Comparison of ENCODE assay signal across 8 mouse cellular contexts in genomic region chrX:106105464-106105863, GRCm38 (mm10). TPM values are rescaled to one million over a fixed set of nuclear protein-coding genes. Genes with fewer than 3 reads are reported as not detected.
DNase-seq lines count a peak whose midpoint lies in the region; ATAC-seq and TF ChIP-seq lines count a peak whose summit lies in the region.

No protein-coding gene starts in this region.

- peak in 2 of 3 experiments; percentile 31 to 47; a peak in 3 of 6 replicates for TF ChIP-seq CTCF in MEL (IDR thresholded peaks at IDR 0.05 in 2 of 3, conservative IDR thresholded peaks at IDR 0.05 in 1 of 3; ENCODE audit: control insufficient read depth in 1 of 3, insufficient read depth in 1 of 3, low read depth in 2 of 3, low read length in 3 of 3, poor library complexity in 1 of 3, severe bottlenecking in 1 of 3)
- TF ChIP-seq CTCF in intestine, postnatal 0 days (IDR thresholded peaks at IDR 0.05; ENCODE audit: low read depth) = peak; percentile 78
- peak; percentile 73 for TF ChIP-seq CTCF in stomach, postnatal 0 days (IDR thresholded peaks at IDR 0.05; ENCODE audit: low read depth)

- no peaks in the 10 kb centered on the region for H3K4me1 ChIP-seq in hindbrain, embryonic 14.5 days (replicated peaks; ENCODE audit: control insufficient read depth, insufficient read depth, low read length)
- no peaks in the 10 kb centered on the region for H3K4me1 ChIP-seq in hindbrain, embryonic 10.5 days (replicated peaks)
- no peaks in the 10 kb centered on the region for H3K4me1 ChIP-seq in MEL (ENCODE audit: control insufficient read depth in 1 of 2, insufficient read depth in 2 of 2, low read length in 2 of 2)
- H3K4me1 ChIP-seq in intestine, postnatal 0 days (replicated peaks; ENCODE audit: control insufficient read depth, insufficient read depth, low read length) = no peaks in the 10 kb centered on the region
- H3K4me1 ChIP-seq in stomach, postnatal 0 days (replicated peaks; ENCODE audit: control insufficient read depth, insufficient read depth) = no peaks in the 10 kb centered on the region
- no peaks in the 10 kb centered on the region for H3K4me1 ChIP-seq in forebrain, embryonic 11.5 days (replicated peaks; ENCODE audit: control insufficient read depth, insufficient read depth, low read length)

- no peak overlapping the region for H3K4me2 ChIP-seq in hindbrain, embryonic 14.5 days (replicated peaks)
- no peak overlapping the region for H3K4me2 ChIP-seq in intestine, postnatal 0 days (replicated peaks; ENCODE audit: low read depth)
- H3K4me2 ChIP-seq in stomach, postnatal 0 days (replicated peaks; ENCODE audit: low read depth) = no peak overlapping the region
- H3K4me2 ChIP-seq in forebrain, embryonic 11.5 days (ENCODE audit: low read depth, low read length, severe bottlenecking) = no peak overlapping the region

- H3K9ac ChIP-seq in hindbrain, embryonic 14.5 days = no peak overlapping the region
- no peak overlapping the region for H3K9ac ChIP-seq in MEL (ENCODE audit: control insufficient read depth, low read depth, low read length, poor library complexity, severe bottlenecking)
- no peak overlapping the region for H3K9ac ChIP-seq in intestine, postnatal 0 days (ENCODE audit: low read depth, low read length)
- no peak overlapping the region for H3K9ac ChIP-seq in stomach, postnatal 0 days (ENCODE audit: low read length)
- no peak overlapping the region for H3K9ac ChIP-seq in forebrain, embryonic 11.5 days (ENCODE audit: low read length)

- H3K4me3 ChIP-seq in hindbrain, embryonic 14.5 days (replicated peaks; ENCODE audit: low read length) = no peak overlapping the region
- H3K4me3 ChIP-seq in hindbrain, embryonic 10.5 days = no peak overlapping the region
- H3K4me3 ChIP-seq in MEL (ENCODE audit: control insufficient read depth in 1 of 2, insufficient read depth in 1 of 2, low read depth in 2 of 2, low read length in 2 of 2) = no peak overlapping the region
- no peak overlapping the region for H3K4me3 ChIP-seq in intestine, postnatal 0 days (ENCODE audit: low read depth, low read length)
- H3K4me3 ChIP-seq in stomach, postnatal 0 days (ENCODE audit: low read depth, low read length) = no peak overlapping the region
- H3K4me3 ChIP-seq in forebrain, embryonic 11.5 days (ENCODE audit: low read depth, low read length) = no peak overlapping the region

- H3K27me3 ChIP-seq in hindbrain, embryonic 14.5 days (ENCODE audit: control insufficient read depth, insufficient read depth, low read length) = no peaks in the 10 kb centered on the region
- H3K27me3 ChIP-seq in hindbrain, embryonic 10.5 days (ENCODE audit: insufficient read depth, poor library complexity, severe bottlenecking) = peaks cover 5% of the 10 kb centered on the region
- H3K27me3 ChIP-seq in MEL (ENCODE audit: control insufficient read depth in 1 of 2, insufficient read depth in 2 of 2, low read length in 2 of 2) = no peaks in the 10 kb centered on the region
- H3K27me3 ChIP-seq in intestine, postnatal 0 days (replicated peaks; ENCODE audit: control insufficient read depth, insufficient read depth, low read length) = no peaks in the 10 kb centered on the region
- no peaks in the 10 kb centered on the region for H3K27me3 ChIP-seq in stomach, postnatal 0 days (ENCODE audit: control insufficient read depth, insufficient read depth, low read length)
- no peaks in the 10 kb centered on the region; the same call in 1 of the 2 replicates for H3K27me3 ChIP-seq in forebrain, embryonic 11.5 days (ENCODE audit: control insufficient read depth, insufficient read depth, low read length)

- no peak overlapping the region for H3K27ac ChIP-seq in hindbrain, embryonic 14.5 days
- H3K27ac ChIP-seq in hindbrain, embryonic 10.5 days = no peak overlapping the region
- no peak overlapping the region for H3K27ac ChIP-seq in MEL (ENCODE audit: control insufficient read depth, low read depth, low read length)
- H3K27ac ChIP-seq in intestine, postnatal 0 days (ENCODE audit: low read depth, low read length) = peak overlapping the region; percentile 15; the same call in 1 of the 2 replicates
- H3K27ac ChIP-seq in stomach, postnatal 0 days (replicated peaks) = no peak overlapping the region
- no peak overlapping the region for H3K27ac ChIP-seq in forebrain, embryonic 11.5 days (ENCODE audit: low read depth, low read length)

- H3K36me3 ChIP-seq in hindbrain, embryonic 14.5 days (replicated peaks; ENCODE audit: control insufficient read depth, insufficient read depth) = peaks cover 17% of the 10 kb centered on the region; the same call in 1 of the 2 replicates
- peaks cover 28% of the 10 kb centered on the region for H3K36me3 ChIP-seq in hindbrain, embryonic 10.5 days
- H3K36me3 ChIP-seq in MEL (ENCODE audit: control insufficient read depth in 1 of 2, insufficient read depth in 2 of 2, low read length in 2 of 2) = no peaks in the 10 kb centered on the region
- peaks cover 8% of the 10 kb centered on the region; the same call in 1 of the 2 replicates for H3K36me3 ChIP-seq in intestine, postnatal 0 days (ENCODE audit: control insufficient read depth, insufficient read depth)
- H3K36me3 ChIP-seq in stomach, postnatal 0 days (ENCODE audit: control insufficient read depth, insufficient read depth, low read length) = no peaks in the 10 kb centered on the region
- no peaks in the 10 kb centered on the region for H3K36me3 ChIP-seq in forebrain, embryonic 11.5 days (ENCODE audit: control insufficient read depth, insufficient read depth, low read length)

- no peaks in the 10 kb centered on the region for H3K9me3 ChIP-seq in hindbrain, embryonic 14.5 days (ENCODE audit: control insufficient read depth, low read length)
- H3K9me3 ChIP-seq in hindbrain, embryonic 10.5 days = no peaks in the 10 kb centered on the region
- no peaks in the 10 kb centered on the region for H3K9me3 ChIP-seq in MEL (replicated peaks; ENCODE audit: insufficient read depth, low read length)
- H3K9me3 ChIP-seq in intestine, postnatal 0 days (ENCODE audit: control insufficient read depth) = no peaks in the 10 kb centered on the region
- no peaks in the 10 kb centered on the region for H3K9me3 ChIP-seq in stomach, postnatal 0 days (ENCODE audit: control insufficient read depth, low read length)
- no peaks in the 10 kb centered on the region for H3K9me3 ChIP-seq in forebrain, embryonic 11.5 days (ENCODE audit: control insufficient read depth, low read length)

- peak; percentile 48 for TF ChIP-seq RAD21 in MEL (IDR thresholded peaks at IDR 0.05; ENCODE audit: low read depth, low read length)

- no peaks in the 10 kb centered on the region for H3K79me2 ChIP-seq in MEL (ENCODE audit: control insufficient read depth, insufficient read depth, low read length, poor library complexity)

- WGBS in hindbrain, embryonic 14.5 days = 56% methylated on average over 2 of the region's 2 CpGs
- 81% methylated on average over 2 of the region's 2 CpGs for WGBS in hindbrain, embryonic 10.5 days
- WGBS in intestine, postnatal 0 days = 57% methylated on average over 2 of the region's 2 CpGs
- WGBS in stomach, postnatal 0 days = 47% methylated on average over 2 of the region's 2 CpGs
- 68% methylated on average over 2 of the region's 2 CpGs for WGBS in forebrain, embryonic 11.5 days

- TF ChIP-seq EP300 in MEL (IDR thresholded peaks at IDR 0.05; ENCODE audit: low read depth in 1 of 2, low read length in 2 of 2) = no peak
- TF ChIP-seq EP300 in stomach, postnatal 0 days (optimal IDR thresholded peaks at IDR 0.05) = no peak

- no peak for ATAC-seq in hindbrain, embryonic 14.5 days (ENCODE audit: low FRiP score)
- ATAC-seq in intestine, postnatal 0 days = no peak
- peak; percentile 63; the same call in 1 of the 2 replicates for ATAC-seq in stomach, postnatal 0 days (ENCODE audit: low FRiP score, low TSS enrichment)
- ATAC-seq in forebrain, embryonic 11.5 days (replicated peaks; ENCODE audit: low FRiP score) = no peak

- peak; percentile 36 for DNase-seq in hindbrain, embryonic 14.5 days (ENCODE audit: low spot score)
- no peak for DNase-seq in hindbrain, embryonic 10.5 days (ENCODE audit: low spot score)
- DNase-seq in MEL (ENCODE audit: low read depth, low spot score) = peak; percentile 14
- peak; percentile 7 for DNase-seq in cerebellum, adult 8-10 months
- peak; percentile 45 to 65 for DNase-seq in lung, adult 18-20 months
- DNase-seq in stomach, postnatal 0 days (ENCODE audit: low spot score) = peak; percentile 59
- DNase-seq in forebrain, embryonic 11.5 days (ENCODE audit: low spot score) = no peak

- no peak for TF ChIP-seq POLR2A in MEL (IDR thresholded peaks at IDR 0.05; ENCODE audit: control insufficient read depth in 1 of 2, insufficient read depth in 1 of 2, low read depth in 1 of 2, low read length in 2 of 2, poor library complexity in 1 of 2)

TF ChIP-seq in MEL, 35 proteins besides CTCF, POLR2A, EP300 and RAD21:
- no peak for TF ChIP-seq GATA1 (IDR thresholded peaks at IDR 0.05; ENCODE audit: low read depth, low read length)
- peak; percentile 31; the same call in 1 of the 2 replicates for TF ChIP-seq ZC3H11A (IDR thresholded peaks at IDR 0.05; ENCODE audit: low read depth, low read length)
- TF ChIP-seq TCF12 (IDR thresholded peaks at IDR 0.05; ENCODE audit: low read depth, low read length) = no peak
- no peak for TF ChIP-seq ZNF384 (IDR thresholded peaks at IDR 0.05; ENCODE audit: low read depth, low read length)
- peak; percentile 40; the same call in 1 of the 2 replicates for TF ChIP-seq SMC3 (IDR thresholded peaks at IDR 0.05; ENCODE audit: low read depth, low read length)
- no peak for TF ChIP-seq TAL1 (IDR thresholded peaks at IDR 0.05; ENCODE audit: low read length)

RNA-seq across cellular contexts. Expression of gene Tlr13, which starts 37.5 kb away (rescaled TPM):
- polyA plus RNA-seq in hindbrain, embryonic 14.5 days (2014; fragmentation: Nextera tagmentation; extraction: Ambion mirVana) = 0.34 and 0.48 TPM in 2 replicates
- polyA plus RNA-seq in hindbrain, embryonic 10.5 days (2016; fragmentation: Nextera tagmentation; extraction: Ambion mirVana) = 0.26 and 0.27 TPM in 2 replicates
- not detected in 2 replicates for total RNA-seq in MEL (2012; rRNA removed)
- not detected for polyA plus RNA-seq in MEL (2012; ENCODE audit: insufficient read depth in 1 of 2, insufficient read length in 2 of 2, low read depth in 1 of 2, low replicate concordance in 2 of 2, missing spikeins in 1 of 2)
- 0.82 and 0.94 TPM in 2 replicates for polyA plus RNA-seq in intestine, postnatal 0 days (2015; fragmentation: Nextera tagmentation; extraction: Ambion mirVana)
- polyA plus RNA-seq in stomach, postnatal 0 days (2015; fragmentation: Nextera tagmentation; extraction: Ambion mirVana) = 0.54 and 0.78 TPM in 2 replicates
- 0.12 and 0.41 TPM in 2 replicates for polyA plus RNA-seq in forebrain, embryonic 11.5 days (2014; fragmentation: Nextera tagmentation; extraction: Ambion mirVana)

Comparison
In these comparisons a context has a peak if more than half of its experiments do, and no peak if none do; other contexts are left out.
1. DNase-seq: peak in hindbrain, embryonic 14.5 days (single experiment), MEL (single experiment), cerebellum, adult 8-10 months (single experiment), lung, adult 18-20 months (2 of 2) and stomach, postnatal 0 days (single experiment); none in hindbrain, embryonic 10.5 days (single experiment) and forebrain, embryonic 11.5 days (single experiment).
2. Peak in every context shown above with its lines, with median percentiles within 50 percentile points of each other: CTCF ChIP-seq.